Mouse (Mus musculus) embryonic facial prominence, embryonic 14.5 days (tissue): ENCODE measurements at regions not wholly inside any gene's neighbourhood (a gene's known extent, or its start where the extent isn't known, plus 50 kb on each side); places are given as distances from the start of the nearest gene placed in this dataset.

Experiments used
- ATAC-seq: fragments of 200-750 bp; cut with Nextera tagmentation; 2 replicates; pipeline ENCODE4 v1.8.0; 2017; ENCODE audit warnings: low read depth, moderate number of reproducible peaks, moderate TSS enrichment
- DNase-seq: peaks from one replicate; pipeline ENCODE4 v3.0.0-alpha.2; 2015; ENCODE audit warnings: low spot score
- H3K27ac ChIP-seq: fragments of 300-500 bp; sonication (generic); replicated peaks from 2 replicates; pipeline ENCODE4 v1.5.1; 2014; ENCODE audit warnings: low read depth, mild to moderate bottlenecking, low read length, moderate library complexity
- H3K27me3 ChIP-seq: fragments of 300-500 bp; sonication (generic); replicated peaks from 2 replicates; pipeline ENCODE4 v1.6.1; 2014; ENCODE audit warnings: low read length; ENCODE audit not compliant: control insufficient read depth, insufficient read depth
- H3K36me3 ChIP-seq: fragments of 300-500 bp; sonication (generic); 2 replicates; pipeline ENCODE4 v1.6.1; 2014; ENCODE audit warnings: low read length, mixed read lengths; ENCODE audit not compliant: control insufficient read depth, insufficient read depth
- H3K4me1 ChIP-seq: fragments of 300-500 bp; sonication (generic); 2 replicates; pipeline ENCODE4 v1.6.1; 2014; ENCODE audit warnings: antibody characterized with exemption, low read length; ENCODE audit not compliant: control insufficient read depth, insufficient read depth
- H3K4me2 ChIP-seq: fragments of 300-500 bp; sonication (generic); 2 replicates; pipeline ENCODE4 v1.6.1; 2014; ENCODE audit warnings: low read depth, mild to moderate bottlenecking, low read length, moderate library complexity, mixed read lengths
- H3K4me3 ChIP-seq: fragments of 300-500 bp; sonication (generic); 2 replicates; pipeline ENCODE4 v1.5.1; 2014; ENCODE audit warnings: low read depth, mild to moderate bottlenecking, low read length
- H3K9ac ChIP-seq: fragments of 300-500 bp; sonication (generic); 2 replicates; pipeline ENCODE4 v1.6.1; 2014; ENCODE audit warnings: low read depth, mild to moderate bottlenecking, low read length, moderate library complexity, mixed read lengths
- H3K9me3 ChIP-seq: fragments of 300-500 bp; sonication (generic); 2 replicates; pipeline ENCODE4 v1.6.1; 2016; ENCODE audit warnings: low read length; ENCODE audit not compliant: control insufficient read depth
- WGBS: fragments of 180-500 bp; shearing (Covaris S2); extraction: QIAGEN DNeasy Blood & Tissue Kit; methylation state at CpG from one replicate; pipeline ENCODE4 v1.1.7; 2014; 5-methylcytosine and 5-hydroxymethylcytosine counted together

GRCm38 (mm10) chr1:78008811-78009410, 188.0 kb downstream of the Pax3 start:
- Histone ChIP-seq H3K4me3 (no peak overlapping the region), H3K36me3 (no peaks in the 10 kb centered on the region), H3K27ac (peak overlapping the region; percentile 48; the same call in 1 of the 2 replicates), H3K27me3 (no peaks in the 10 kb centered on the region), H3K9me3 (no peaks in the 10 kb centered on the region), H3K4me1 (peaks cover 30% of the 10 kb centered on the region), H3K4me2 (peak overlapping the region; percentile 43), H3K9ac (no peak overlapping the region)
- WGBS, result 10% methylated on average over 16 of the region's 16 CpGs
- peak; percentile 71 for ATAC-seq
- DNase-seq, result peak; percentile 87

- Histone ChIP-seq H3K36me3 (no peaks in the 10 kb centered on the region), H3K9me3 (no peaks in the 10 kb centered on the region), H3K27me3 (no peaks in the 10 kb centered on the region), H3K4me1 (peaks cover 28% of the 10 kb centered on the region), H3K4me3 (no peak overlapping the region), H3K4me2 (no peak overlapping the region), H3K9ac (no peak overlapping the region), H3K27ac (peak overlapping the region; percentile 54)
- WGBS, result 74% methylated on average over 3 of the region's 3 CpGs
- ATAC-seq, result no peak
- peak; percentile 44 for DNase-seq
Observed at GRCm38 (mm10) chr1:78004376-78004775, 192.6 kb downstream of the Pax3 start.

- WGBS, result 82% methylated on average over 2 of the region's 3 CpGs
- no peak for ATAC-seq
Observed at GRCm38 (mm10) chr1:77998727-77999126, 198.2 kb downstream of the Pax3 start.

GRCm38 (mm10) chr1:77981528-77981927, 215.4 kb downstream of the Pax3 start:
- DNase-seq (peak; percentile 69), ATAC-seq (peak; percentile 68; the same call in 1 of the 2 replicates)
- Histone ChIP-seq H3K4me2 (no peak overlapping the region), H3K4me1 (peaks cover 4% of the 10 kb centered on the region; the same call in 1 of the 2 replicates), H3K36me3 (no peaks in the 10 kb centered on the region), H3K9me3 (no peaks in the 10 kb centered on the region), H3K4me3 (no peak overlapping the region), H3K27me3 (peaks cover 3% of the 10 kb centered on the region; the same call in 1 of the 2 replicates), H3K9ac (no peak overlapping the region), H3K27ac (no peak overlapping the region)
- 45% methylated on average over 4 of the region's 4 CpGs for WGBS

More at GRCm38 (mm10) chr1:77998727-77999126, 198.2 kb downstream of the Pax3 start:
- H3K4me1 ChIP-seq, result peaks cover 6% of the 10 kb centered on the region; the same call in 1 of the 2 replicates
- H3K9me3 ChIP-seq, result no peaks in the 10 kb centered on the region
- H3K4me3 ChIP-seq, result no peak overlapping the region
- H3K4me2 ChIP-seq, result no peak overlapping the region
- no peak for DNase-seq
- no peak overlapping the region for H3K9ac ChIP-seq
- no peak overlapping the region for H3K27ac ChIP-seq
- no peaks in the 10 kb centered on the region for H3K36me3 ChIP-seq
- H3K27me3 ChIP-seq, result no peaks in the 10 kb centered on the region

- H3K27me3 ChIP-seq, result peaks cover 3% of the 10 kb centered on the region; the same call in 1 of the 2 replicates
- H3K4me1 ChIP-seq, result peaks cover 4% of the 10 kb centered on the region; the same call in 1 of the 2 replicates
- H3K36me3 ChIP-seq, result no peaks in the 10 kb centered on the region
- no peak overlapping the region for H3K27ac ChIP-seq
- no peak overlapping the region for H3K4me2 ChIP-seq
- H3K4me3 ChIP-seq, result no peak overlapping the region
- H3K9ac ChIP-seq, result no peak overlapping the region
- DNase-seq (peak; percentile 90), ATAC-seq (peak; percentile 71; the same call in 1 of the 2 replicates)
- 2% methylated on average over 7 of the region's 7 CpGs for WGBS
- H3K9me3 ChIP-seq, result no peaks in the 10 kb centered on the region
Observed at GRCm38 (mm10) chr1:77978696-77979095, 218.2 kb downstream of the Pax3 start.

GRCm38 (mm10) chr1:77975941-77976340, 221.0 kb downstream of the Pax3 start:
- DNase-seq (no peak), ATAC-seq (no peak)
- Histone ChIP-seq H3K36me3 (no peaks in the 10 kb centered on the region), H3K9me3 (no peaks in the 10 kb centered on the region), H3K4me3 (no peak overlapping the region), H3K4me2 (no peak overlapping the region), H3K27me3 (peaks cover 3% of the 10 kb centered on the region; the same call in 1 of the 2 replicates), H3K4me1 (peaks cover 4% of the 10 kb centered on the region; the same call in 1 of the 2 replicates), H3K27ac (no peak overlapping the region), H3K9ac (no peak overlapping the region)
- 92% methylated on average over 18 of the region's 18 CpGs for WGBS

GRCm38 (mm10) chr1:77972301-77972717, 224.6 kb downstream of the Pax3 start:
- H3K4me3 ChIP-seq, result no peak overlapping the region
- H3K9ac ChIP-seq, result no peak overlapping the region
- 0 out of 2 replicates have a peak overlapping the region, but pooled peaks have one; percentile 19 for H3K4me2 ChIP-seq
- H3K27me3 ChIP-seq, result no peaks in the 10 kb centered on the region
- ATAC-seq, result no peak; the same call in 1 of the 2 replicates
- no peaks in the 10 kb centered on the region for H3K36me3 ChIP-seq
- WGBS, result 17% methylated on average over 9 of the region's 9 CpGs
- no peaks in the 10 kb centered on the region for H3K4me1 ChIP-seq
- H3K27ac ChIP-seq, result no peak overlapping the region
- no peaks in the 10 kb centered on the region for H3K9me3 ChIP-seq
- DNase-seq, result peak; percentile 61

GRCm38 (mm10) chr1:77964656-77965335, 232.1 kb downstream of the Pax3 start:
- ATAC-seq, result peak; percentile 57; the same call in 1 of the 2 replicates
- H3K36me3 ChIP-seq, result no peaks in the 10 kb centered on the region
- no peaks in the 10 kb centered on the region for H3K9me3 ChIP-seq
- no peaks in the 10 kb centered on the region for H3K4me1 ChIP-seq
- H3K27ac ChIP-seq, result no peak overlapping the region
- 34% methylated on average over 3 of the region's 3 CpGs for WGBS
- no peak overlapping the region for H3K4me3 ChIP-seq
- H3K9ac ChIP-seq, result no peak overlapping the region
- peak; percentile 73 for DNase-seq
- no peaks in the 10 kb centered on the region for H3K27me3 ChIP-seq
- H3K4me2 ChIP-seq, result no peak overlapping the region
